Mouse (Mus musculus): ENCODE results near the gene Fdxacb1. TPM values are rescaled to one million over a fixed set of nuclear protein-coding genes. Genes with fewer than 3 reads are reported as not detected.

Fdxacb1 gene
- polyA plus RNA-seq, 1 experiment = 3.6 TPM

DNA sequence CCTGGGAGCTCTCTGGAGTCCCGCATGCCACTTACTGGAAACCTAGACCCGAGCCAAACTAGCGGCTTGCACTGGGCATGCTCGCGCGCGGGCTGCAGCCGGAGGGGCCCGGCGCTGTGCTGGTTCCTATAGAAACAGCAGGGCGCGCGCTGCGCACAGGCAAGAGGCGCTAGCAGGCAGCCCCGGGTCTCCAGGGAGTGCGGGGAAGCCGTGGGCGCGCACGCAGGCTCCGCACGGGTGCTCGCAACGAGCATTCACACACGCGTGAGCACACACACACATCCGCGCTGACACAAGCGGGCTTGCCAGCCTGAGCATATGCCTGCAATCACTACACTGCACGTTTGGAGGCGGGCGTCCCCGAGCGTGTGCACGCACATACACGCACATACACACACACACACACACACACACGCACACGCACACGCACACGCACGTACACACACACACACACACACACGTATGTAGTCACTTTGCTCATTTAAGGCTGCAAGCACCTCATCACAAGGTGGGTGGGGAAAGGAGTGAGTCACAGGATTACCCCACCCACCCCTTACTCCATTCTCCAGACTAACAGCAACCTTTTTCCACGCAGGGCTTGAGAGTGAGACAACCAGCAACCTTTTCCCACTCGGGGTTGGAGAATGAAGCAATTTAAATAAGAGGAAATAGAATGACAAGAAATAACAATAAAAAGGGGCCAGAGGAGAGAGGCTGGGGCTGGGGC lies 39.9 kb upstream of the Fdxacb1 start:
- TF ChIP-seq TCF12 (IDR thresholded peaks at IDR 0.05; ENCODE audit: insufficient read depth, poor library complexity, severe bottlenecking) (no peak), POLR2A (IDR thresholded peaks at IDR 0.05; ENCODE audit: insufficient read length, low read depth) (peak; percentile 23), MAX (IDR thresholded peaks at IDR 0.05; ENCODE audit: low read depth) (no peak), POLR2AphosphoS2 (IDR thresholded peaks at IDR 0.05; ENCODE audit: insufficient read length, low read depth) (no peak), TCF3 (IDR thresholded peaks at IDR 0.05; ENCODE audit: insufficient read length, low read depth) (no peak)
- H3K4me2 ChIP-seq (ENCODE audit: low read depth) = peak overlapping the region; percentile 86

DNA sequence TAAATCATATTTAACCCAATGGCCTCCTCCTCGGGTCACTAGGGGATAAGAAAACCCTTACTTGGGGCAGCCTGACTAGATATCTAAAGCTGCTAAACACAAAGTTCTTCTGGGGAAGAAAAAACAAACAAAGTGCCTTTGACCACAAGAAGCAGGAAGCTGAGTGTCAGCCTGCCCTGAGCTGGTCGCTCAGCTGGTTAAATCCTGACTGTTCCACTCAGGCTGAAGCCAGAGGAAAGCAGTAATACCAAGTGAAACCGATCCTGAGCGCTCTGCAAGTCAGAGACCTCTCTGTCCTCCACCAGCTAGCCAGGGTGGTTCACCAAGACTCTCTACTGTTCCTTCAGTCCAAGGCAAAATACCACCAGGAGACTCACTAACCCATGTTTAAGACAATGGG lies 38.4 kb upstream of the Fdxacb1 start:
- Histone ChIP-seq H3K79me2 (ENCODE audit: control insufficient read depth, insufficient read depth) (no peaks in the 10 kb centered on the region), H3K4me2 (ENCODE audit: low read depth) (no peak overlapping the region), H3ac (ENCODE audit: control insufficient read depth, insufficient read length) (no peak overlapping the region), H3K27me3 (ENCODE audit: control insufficient read depth, insufficient read depth, insufficient read length) (no peaks in the 10 kb centered on the region), H3K4me3 (no peak overlapping the region), H3K36me3 (ENCODE audit: control insufficient read depth, insufficient read depth) (no peaks in the 10 kb centered on the region)
- TF ChIP-seq MYOG (IDR thresholded peaks at IDR 0.05; ENCODE audit: control insufficient read depth in 1 of 3, insufficient read depth in 1 of 3, insufficient read length in 2 of 3, low read depth in 2 of 3) (no peak), TCF12 (IDR thresholded peaks at IDR 0.05; ENCODE audit: insufficient read depth, poor library complexity, severe bottlenecking) (no peak), E2F4 (IDR thresholded peaks at IDR 0.05; ENCODE audit: insufficient read depth) (no peak), MAX (IDR thresholded peaks at IDR 0.05; ENCODE audit: low read depth) (no peak), USF1 (IDR thresholded peaks at IDR 0.05; ENCODE audit: low read depth) (no peak), REST (IDR thresholded peaks at IDR 0.05; ENCODE audit: insufficient read depth, insufficient read length) (no peak), CEBPB (IDR thresholded peaks at IDR 0.05; ENCODE audit: insufficient read depth, poor library complexity, severe bottlenecking) (no peak)

More for the DNA sequence above, 39.9 kb upstream of the Fdxacb1 start:
- Histone ChIP-seq H3ac (ENCODE audit: control insufficient read depth, insufficient read length) (no peak overlapping the region), H3K27me3 (ENCODE audit: control insufficient read depth, insufficient read depth, insufficient read length) (no peaks in the 10 kb centered on the region), H3K36me3 (ENCODE audit: control insufficient read depth, insufficient read depth) (no peaks in the 10 kb centered on the region), H3K79me2 (ENCODE audit: control insufficient read depth, insufficient read depth) (no peaks in the 10 kb centered on the region), H3K4me3 (peak overlapping the region; percentile 27)

DNA sequence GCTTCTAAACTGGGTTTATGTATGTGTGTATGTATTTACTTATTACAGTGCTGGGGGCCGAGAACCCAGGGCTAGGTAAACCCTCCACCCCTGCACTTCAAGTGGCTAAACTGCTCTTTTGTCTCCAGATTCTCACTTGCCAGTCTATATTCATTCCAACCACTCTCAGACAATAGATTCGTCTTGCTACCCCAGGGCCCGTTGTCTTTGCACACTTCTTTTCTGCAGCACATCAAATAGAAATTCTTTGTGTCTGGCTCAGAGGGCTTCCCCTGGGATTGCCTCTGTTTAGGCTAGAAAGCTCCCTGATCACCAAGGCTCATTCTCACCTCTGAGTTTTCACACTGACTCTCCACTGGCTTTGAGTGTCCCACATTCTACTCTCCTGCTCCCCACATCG lies 35.5 kb upstream of the Fdxacb1 start:
- Histone ChIP-seq H3ac (ENCODE audit: control insufficient read depth, insufficient read length) (no peak overlapping the region), H3K4me3 (no peak overlapping the region), H3K36me3 (ENCODE audit: control insufficient read depth, insufficient read depth) (no peaks in the 10 kb centered on the region), H3K27me3 (ENCODE audit: control insufficient read depth, insufficient read depth, insufficient read length) (no peaks in the 10 kb centered on the region), H3K4me2 (ENCODE audit: low read depth) (peak overlapping the region; percentile 13), H3K79me2 (ENCODE audit: control insufficient read depth, insufficient read depth) (no peaks in the 10 kb centered on the region)
- TF ChIP-seq E2F4 (IDR thresholded peaks at IDR 0.05; ENCODE audit: insufficient read depth) (no peak), POLR2A (IDR thresholded peaks at IDR 0.05; ENCODE audit: insufficient read length, low read depth) (no peak), POLR2AphosphoS2 (IDR thresholded peaks at IDR 0.05; ENCODE audit: insufficient read length, low read depth) (no peak)

DNA sequence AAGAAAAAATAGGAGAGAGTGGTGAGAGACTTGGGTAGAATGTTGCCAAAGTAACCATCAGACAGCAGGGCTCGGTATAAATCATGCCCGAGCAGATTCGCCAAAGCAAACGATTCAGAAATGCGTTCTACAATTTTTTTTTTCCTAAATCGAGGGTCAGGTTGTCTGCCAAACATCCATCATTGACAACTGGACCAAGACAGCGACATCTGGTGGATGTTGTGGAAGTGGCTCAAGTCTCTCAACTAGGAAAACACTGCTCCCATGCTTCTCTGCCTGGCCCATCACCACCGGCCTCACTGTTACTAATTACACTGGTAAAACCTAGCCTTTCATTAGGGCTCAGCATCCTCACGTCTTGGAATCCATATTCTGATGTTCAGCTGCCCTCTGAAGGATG lies 33.0 kb upstream of the Fdxacb1 start:
- Histone ChIP-seq H3K79me2 (ENCODE audit: control insufficient read depth, insufficient read depth) (no peaks in the 10 kb centered on the region), H3K4me2 (ENCODE audit: low read depth) (peak overlapping the region; percentile 60), H3K4me3 (no peak overlapping the region), H3K36me3 (ENCODE audit: control insufficient read depth, insufficient read depth) (no peaks in the 10 kb centered on the region), H3K27me3 (ENCODE audit: control insufficient read depth, insufficient read depth, insufficient read length) (no peaks in the 10 kb centered on the region), H3ac (ENCODE audit: control insufficient read depth, insufficient read length) (no peak overlapping the region)
- TF ChIP-seq E2F4 (IDR thresholded peaks at IDR 0.05; ENCODE audit: insufficient read depth) = no peak
- TF ChIP-seq CEBPB (IDR thresholded peaks at IDR 0.05; ENCODE audit: insufficient read depth, poor library complexity, severe bottlenecking) = no peak
- no peak for TF ChIP-seq POLR2AphosphoS2 (IDR thresholded peaks at IDR 0.05; ENCODE audit: insufficient read length, low read depth)
- no peak for TF ChIP-seq TCF12 (IDR thresholded peaks at IDR 0.05; ENCODE audit: insufficient read depth, poor library complexity, severe bottlenecking)
- TF ChIP-seq MYOG (IDR thresholded peaks at IDR 0.05; ENCODE audit: control insufficient read depth in 1 of 3, insufficient read depth in 1 of 3, insufficient read length in 2 of 3, low read depth in 2 of 3) = no peak
- TF ChIP-seq MYOD1 (IDR thresholded peaks at IDR 0.05; ENCODE audit: control insufficient read depth in 1 of 3, insufficient read length in 2 of 3, low read depth in 2 of 3) = no peak
- no peak for TF ChIP-seq REST (IDR thresholded peaks at IDR 0.05; ENCODE audit: insufficient read depth, insufficient read length)
- TF ChIP-seq POLR2A (IDR thresholded peaks at IDR 0.05; ENCODE audit: insufficient read length, low read depth) = no peak
- no peak for TF ChIP-seq TCF3 (IDR thresholded peaks at IDR 0.05; ENCODE audit: insufficient read length, low read depth)
- TF ChIP-seq MAX (IDR thresholded peaks at IDR 0.05; ENCODE audit: low read depth) = no peak

DNA sequence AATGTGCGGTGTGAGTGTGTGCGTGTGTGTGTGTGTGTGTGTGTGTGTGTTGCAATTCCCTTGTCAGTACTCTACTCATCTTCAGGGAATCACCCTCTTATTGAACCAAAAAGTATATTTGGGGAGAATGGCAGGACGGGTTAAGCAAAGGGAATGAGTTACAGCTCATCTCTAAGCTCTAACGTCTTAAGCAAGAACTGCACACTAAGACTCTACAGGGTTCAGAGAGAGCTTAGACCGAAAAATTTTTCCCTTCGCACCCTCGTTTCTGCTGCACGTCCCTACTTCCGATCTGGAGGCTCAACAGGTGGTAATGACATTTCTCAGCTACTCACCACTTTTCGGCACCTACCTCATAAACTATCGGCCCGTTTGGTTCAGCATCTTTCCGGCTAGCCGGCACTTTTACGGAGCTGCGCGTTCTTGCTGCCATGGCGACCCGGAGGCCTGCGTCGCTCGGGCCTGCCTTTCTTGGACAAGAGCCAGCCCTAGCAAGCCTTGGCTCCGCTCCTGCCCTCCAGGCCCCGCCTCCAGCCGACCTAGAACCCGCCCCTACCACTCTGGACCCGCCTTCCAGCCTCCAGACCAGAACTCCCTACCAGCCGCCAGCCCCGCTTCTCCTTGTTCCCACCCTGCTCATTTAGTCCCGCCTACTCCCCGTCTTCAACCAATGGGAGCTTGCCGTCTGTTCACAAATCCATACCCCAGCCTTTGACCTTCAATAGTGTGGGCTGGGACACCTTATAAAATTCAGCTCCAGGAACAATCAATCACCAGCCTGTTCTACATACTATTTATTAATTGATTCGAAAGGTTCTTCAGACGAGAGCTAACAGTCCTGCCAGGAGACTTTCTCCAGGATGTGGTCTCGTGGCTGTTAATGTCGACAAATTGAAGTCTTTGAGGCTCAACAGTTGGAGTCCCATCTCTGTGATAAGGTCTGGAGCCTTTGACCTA lies 28.8 kb upstream of the Fdxacb1 start, which contains the start of gene Dixdc1:
Gene Dixdc1 (minus strand): TSS at position 604 of the 957 bp plus-strand sequence.
- Histone ChIP-seq H3K27me3 (ENCODE audit: control insufficient read depth, insufficient read depth, insufficient read length) (no peaks in the 10 kb centered on the region), H3K4me3 (no peak within 1 kb of the TSS), H3ac (ENCODE audit: control insufficient read depth, insufficient read length) (no peak within 1 kb of the TSS), H3K4me2 (ENCODE audit: low read depth) (no peak within 1 kb of the TSS), H3K36me3 (ENCODE audit: control insufficient read depth, insufficient read depth) (peaks cover 4% of the 10 kb centered on the region), H3K79me2 (ENCODE audit: control insufficient read depth, insufficient read depth) (no peaks in the 10 kb centered on the region)
- no peak for TF ChIP-seq REST (IDR thresholded peaks at IDR 0.05; ENCODE audit: insufficient read depth, insufficient read length)
- no peak for TF ChIP-seq MYOG (IDR thresholded peaks at IDR 0.05; ENCODE audit: control insufficient read depth in 1 of 3, insufficient read depth in 1 of 3, insufficient read length in 2 of 3, low read depth in 2 of 3)
- no peak for TF ChIP-seq TCF3 (IDR thresholded peaks at IDR 0.05; ENCODE audit: insufficient read length, low read depth)
- TF ChIP-seq TCF12 (IDR thresholded peaks at IDR 0.05; ENCODE audit: insufficient read depth, poor library complexity, severe bottlenecking) = no peak
- TF ChIP-seq MAX (IDR thresholded peaks at IDR 0.05; ENCODE audit: low read depth) = no peak
- no peak for TF ChIP-seq E2F4 (IDR thresholded peaks at IDR 0.05; ENCODE audit: insufficient read depth)
- no peak for TF ChIP-seq CEBPB (IDR thresholded peaks at IDR 0.05; ENCODE audit: insufficient read depth, poor library complexity, severe bottlenecking)
- no peak for TF ChIP-seq POLR2AphosphoS2 (IDR thresholded peaks at IDR 0.05; ENCODE audit: insufficient read length, low read depth)
- TF ChIP-seq SRF (IDR thresholded peaks at IDR 0.05; ENCODE audit: control insufficient read depth, insufficient read length, low read depth) = no peak
- no peak for TF ChIP-seq USF1 (IDR thresholded peaks at IDR 0.05; ENCODE audit: low read depth)
- TF ChIP-seq POLR2A (IDR thresholded peaks at IDR 0.05; ENCODE audit: insufficient read length, low read depth) = no peak
- TF ChIP-seq MYOD1 (IDR thresholded peaks at IDR 0.05; ENCODE audit: control insufficient read depth in 1 of 3, insufficient read length in 2 of 3, low read depth in 2 of 3) = no peak

All from myocyte (in vitro differentiated cells).